Mouse (Mus musculus): ENCODE data around the gene Slf2.

- no peak for TF ChIP-seq EP300 (IDR thresholded peaks at IDR 0.05; ENCODE audit: low read depth)
- no peak for TF ChIP-seq CTCF (IDR thresholded peaks at IDR 0.05; ENCODE audit: low read depth)
These were observed 82.8 kb downstream of the Slf2 start for GRCm38 (mm10) chr19:45013581-45014225.
